Mouse (Mus musculus): Measurements from ENCODE around the gene Jaml. TPM values are rescaled to one million over a fixed set of nuclear protein-coding genes. Genes with fewer than 3 reads are reported as not detected.

The Jaml gene
- polyA plus RNA-seq, 1 experiment from 2014 or later = 0.60 TPM

- Histone ChIP-seq H3K4me1 (replicated peaks; ENCODE audit: control insufficient read depth, insufficient read depth, low read length) (peaks cover 6% of the 10 kb centered on the region; the same call in 1 of the 2 replicates), H3K27me3 (ENCODE audit: control insufficient read depth, insufficient read depth, low read depth, low read length) (no peaks in the 10 kb centered on the region), H3K36me3 (ENCODE audit: control insufficient read depth, insufficient read depth, low read length) (no peaks in the 10 kb centered on the region), H3K9me3 (ENCODE audit: control insufficient read depth, low read length) (no peaks in the 10 kb centered on the region), H3K27ac (ENCODE audit: low read length) (no peak overlapping the region), H3K4me2 (ENCODE audit: low read depth, low read length) (no peak overlapping the region), H3K9ac (ENCODE audit: low read length) (no peak overlapping the region), H3K4me3 (ENCODE audit: low read length) (no peak overlapping the region)
- WGBS = 54% methylated on average over 9 of the region's 9 CpGs
- ATAC-seq (ENCODE audit: low read depth) = no peak
Measured at GRCm38 (mm10) chr9:45116819-45117218, 37.8 kb downstream of the Jaml start.

GRCm38 (mm10) chr9:45117741-45118431 is 38.9 kb downstream of the Jaml start, which contains the start of gene Scn2b:
Gene Scn2b, plus strand, starts transcription at chr9:45117782.
- ATAC-seq (ENCODE audit: low read depth) = peak; percentile 30; the same call in 1 of the 2 replicates
- Histone ChIP-seq H3K27me3 (ENCODE audit: control insufficient read depth, insufficient read depth, low read depth, low read length) (no peaks in the 10 kb centered on the region), H3K9me3 (ENCODE audit: control insufficient read depth, low read length) (no peaks in the 10 kb centered on the region), H3K27ac (ENCODE audit: low read length) (peak within 1 kb of the TSS; percentile 41; the same call in 1 of the 2 replicates), H3K36me3 (ENCODE audit: control insufficient read depth, insufficient read depth, low read length) (no peaks in the 10 kb centered on the region), H3K4me1 (replicated peaks; ENCODE audit: control insufficient read depth, insufficient read depth, low read length) (peaks cover 6% of the 10 kb centered on the region; the same call in 1 of the 2 replicates), H3K4me2 (ENCODE audit: low read depth, low read length) (peak within 1 kb of the TSS; percentile 58), H3K9ac (ENCODE audit: low read length) (peak within 1 kb of the TSS; percentile 63), H3K4me3 (ENCODE audit: low read length) (peak within 1 kb of the TSS; percentile 61)
- WGBS = 1% methylated on average over 13 of the region's 13 CpGs

GRCm38 (mm10) chr9:45118552-45118951 is 39.6 kb downstream of the Jaml start:
- H3K4me1 ChIP-seq (replicated peaks; ENCODE audit: control insufficient read depth, insufficient read depth, low read length) = peaks cover 6% of the 10 kb centered on the region; the same call in 1 of the 2 replicates
- H3K4me2 ChIP-seq (ENCODE audit: low read depth, low read length) = peak overlapping the region; percentile 58
- no peak overlapping the region for H3K27ac ChIP-seq (ENCODE audit: low read length)
- H3K9ac ChIP-seq (ENCODE audit: low read length) = peak overlapping the region; percentile 63
- no peaks in the 10 kb centered on the region for H3K9me3 ChIP-seq (ENCODE audit: control insufficient read depth, low read length)
- ATAC-seq (ENCODE audit: low read depth) = no peak
- H3K4me3 ChIP-seq (ENCODE audit: low read length) = peak overlapping the region; percentile 61
- H3K27me3 ChIP-seq (ENCODE audit: control insufficient read depth, insufficient read depth, low read depth, low read length) = no peaks in the 10 kb centered on the region
- WGBS = 24% methylated on average over 10 of the region's 10 CpGs
- no peaks in the 10 kb centered on the region for H3K36me3 ChIP-seq (ENCODE audit: control insufficient read depth, insufficient read depth, low read length)

- no peaks in the 10 kb centered on the region for H3K9me3 ChIP-seq (ENCODE audit: control insufficient read depth, low read length)
- 93% methylated on average over 8 of the region's 8 CpGs for WGBS
- ATAC-seq (ENCODE audit: low read depth) = no peak
- no peaks in the 10 kb centered on the region for H3K27me3 ChIP-seq (ENCODE audit: control insufficient read depth, insufficient read depth, low read depth, low read length)
- no peak overlapping the region for H3K27ac ChIP-seq (ENCODE audit: low read length)
- no peak overlapping the region for H3K4me3 ChIP-seq (ENCODE audit: low read length)
- no peaks in the 10 kb centered on the region for H3K36me3 ChIP-seq (ENCODE audit: control insufficient read depth, insufficient read depth, low read length)
- H3K4me1 ChIP-seq (replicated peaks; ENCODE audit: control insufficient read depth, insufficient read depth, low read length) = peaks cover 6% of the 10 kb centered on the region; the same call in 1 of the 2 replicates
- H3K4me2 ChIP-seq (ENCODE audit: low read depth, low read length) = no peak overlapping the region
- no peak overlapping the region for H3K9ac ChIP-seq (ENCODE audit: low read length)
Measured at GRCm38 (mm10) chr9:45119316-45119953, 40.5 kb downstream of the Jaml start.

- Histone ChIP-seq H3K9me3 (ENCODE audit: control insufficient read depth, low read length) (no peaks in the 10 kb centered on the region), H3K27ac (ENCODE audit: low read length) (no peak overlapping the region), H3K27me3 (ENCODE audit: control insufficient read depth, insufficient read depth, low read depth, low read length) (no peaks in the 10 kb centered on the region), H3K36me3 (ENCODE audit: control insufficient read depth, insufficient read depth, low read length) (no peaks in the 10 kb centered on the region), H3K4me2 (ENCODE audit: low read depth, low read length) (no peak overlapping the region), H3K4me3 (ENCODE audit: low read length) (no peak overlapping the region), H3K4me1 (replicated peaks; ENCODE audit: control insufficient read depth, insufficient read depth, low read length) (peaks cover 6% of the 10 kb centered on the region; the same call in 1 of the 2 replicates), H3K9ac (ENCODE audit: low read length) (no peak overlapping the region)
- WGBS = 82% methylated on average over 14 of the region's 14 CpGs
- ATAC-seq (ENCODE audit: low read depth) = no peak
Measured at GRCm38 (mm10) chr9:45119954-45120530, 41.1 kb downstream of the Jaml start.

- WGBS = 80% methylated on average over 6 of the region's 6 CpGs
- no peak for ATAC-seq (ENCODE audit: low read depth)
Measured at GRCm38 (mm10) chr9:45120567-45120966, 41.6 kb downstream of the Jaml start.

GRCm38 (mm10) chr9:45121001-45121400 is 42.0 kb downstream of the Jaml start:
- Histone ChIP-seq H3K27me3 (ENCODE audit: control insufficient read depth, insufficient read depth, low read depth, low read length) (no peaks in the 10 kb centered on the region), H3K36me3 (ENCODE audit: control insufficient read depth, insufficient read depth, low read length) (no peaks in the 10 kb centered on the region), H3K4me1 (replicated peaks; ENCODE audit: control insufficient read depth, insufficient read depth, low read length) (peaks cover 6% of the 10 kb centered on the region; the same call in 1 of the 2 replicates), H3K27ac (ENCODE audit: low read length) (no peak overlapping the region), H3K9me3 (ENCODE audit: control insufficient read depth, low read length) (no peaks in the 10 kb centered on the region), H3K4me3 (ENCODE audit: low read length) (no peak overlapping the region), H3K9ac (ENCODE audit: low read length) (no peak overlapping the region), H3K4me2 (ENCODE audit: low read depth, low read length) (no peak overlapping the region)
- WGBS = 53% methylated on average over 6 of the region's 6 CpGs
- ATAC-seq (ENCODE audit: low read depth) = no peak

More at GRCm38 (mm10) chr9:45120567-45120966, 41.6 kb downstream of the Jaml start:
- Histone ChIP-seq H3K36me3 (ENCODE audit: control insufficient read depth, insufficient read depth, low read length) (no peaks in the 10 kb centered on the region), H3K4me1 (replicated peaks; ENCODE audit: control insufficient read depth, insufficient read depth, low read length) (peaks cover 6% of the 10 kb centered on the region; the same call in 1 of the 2 replicates), H3K9me3 (ENCODE audit: control insufficient read depth, low read length) (no peaks in the 10 kb centered on the region), H3K27me3 (ENCODE audit: control insufficient read depth, insufficient read depth, low read depth, low read length) (no peaks in the 10 kb centered on the region), H3K4me2 (ENCODE audit: low read depth, low read length) (no peak overlapping the region), H3K27ac (ENCODE audit: low read length) (no peak overlapping the region), H3K9ac (ENCODE audit: low read length) (no peak overlapping the region), H3K4me3 (ENCODE audit: low read length) (no peak overlapping the region)

GRCm38 (mm10) chr9:45121769-45122168 is 42.8 kb downstream of the Jaml start:
- 2% methylated on average over 10 of the region's 10 CpGs for WGBS
- Histone ChIP-seq H3K36me3 (ENCODE audit: control insufficient read depth, insufficient read depth, low read length) (no peaks in the 10 kb centered on the region), H3K9me3 (ENCODE audit: control insufficient read depth, low read length) (no peaks in the 10 kb centered on the region), H3K4me2 (ENCODE audit: low read depth, low read length) (peak overlapping the region; percentile 45), H3K27me3 (ENCODE audit: control insufficient read depth, insufficient read depth, low read depth, low read length) (no peaks in the 10 kb centered on the region), H3K4me1 (replicated peaks; ENCODE audit: control insufficient read depth, insufficient read depth, low read length) (peaks cover 6% of the 10 kb centered on the region; the same call in 1 of the 2 replicates), H3K27ac (ENCODE audit: low read length) (no peak overlapping the region), H3K4me3 (ENCODE audit: low read length) (peak overlapping the region; percentile 18), H3K9ac (ENCODE audit: low read length) (no peak overlapping the region)
- peak; percentile 70 for ATAC-seq (ENCODE audit: low read depth)

GRCm38 (mm10) chr9:45122209-45122761 is 43.3 kb downstream of the Jaml start:
- H3K9me3 ChIP-seq (ENCODE audit: control insufficient read depth, low read length) = no peaks in the 10 kb centered on the region
- ATAC-seq (ENCODE audit: low read depth) = peak; percentile 81
- H3K4me1 ChIP-seq (replicated peaks; ENCODE audit: control insufficient read depth, insufficient read depth, low read length) = peaks cover 6% of the 10 kb centered on the region; the same call in 1 of the 2 replicates
- no peaks in the 10 kb centered on the region for H3K27me3 ChIP-seq (ENCODE audit: control insufficient read depth, insufficient read depth, low read depth, low read length)
- peak overlapping the region; percentile 18 for H3K4me3 ChIP-seq (ENCODE audit: low read length)
- peak overlapping the region; percentile 48 for H3K27ac ChIP-seq (ENCODE audit: low read length)
- H3K4me2 ChIP-seq (ENCODE audit: low read depth, low read length) = peak overlapping the region; percentile 45
- no peak overlapping the region for H3K9ac ChIP-seq (ENCODE audit: low read length)
- H3K36me3 ChIP-seq (ENCODE audit: control insufficient read depth, insufficient read depth, low read length) = no peaks in the 10 kb centered on the region
- 21% methylated on average over 9 of the region's 9 CpGs for WGBS
